Mouse (Mus musculus) C2C12 (cell line): ENCODE measurements around the gene Atic.
A peak's percentile ranks its signal among the peaks of the same experiment; 100 is the strongest.

Experiments
- CEBPB ChIP-seq: IDR thresholded peaks from one replicate; pipeline ENCODE4 v1.6.1; 2011; ENCODE audit warnings: low read depth, mild to moderate bottlenecking, control low read depth, moderate library complexity
- CTCF ChIP-seq: IDR thresholded peaks from one replicate; pipeline ENCODE4 v1.5.1; 2011; ENCODE audit not compliant: control insufficient read depth, insufficient read depth, insufficient read length
- FOSL1 ChIP-seq: IDR thresholded peaks from one replicate; pipeline ENCODE4 v1.8.0; 2011; ENCODE audit warnings: mild to moderate bottlenecking, low read length; ENCODE audit not compliant: poor library complexity, insufficient read depth, severe bottlenecking
- MAX ChIP-seq: IDR thresholded peaks from one replicate; pipeline ENCODE4 v1.6.1; 2011; ENCODE audit warnings: mild to moderate bottlenecking, control low read depth
- MYOD1 ChIP-seq: IDR thresholded peaks from one replicate; pipeline ENCODE4 v1.6.1; 2011; ENCODE audit warnings: low read depth; ENCODE audit not compliant: control insufficient read depth, insufficient read length
- MYOG ChIP-seq: IDR thresholded peaks from one replicate; pipeline ENCODE4 v1.6.1; 2011; ENCODE audit not compliant: control insufficient read depth, insufficient read length; ENCODE audit errors: extremely low read depth
- USF1 ChIP-seq: IDR thresholded peaks from one replicate; pipeline ENCODE4 v1.6.1; 2011; ENCODE audit warnings: low read depth, mild to moderate bottlenecking, control low read depth, moderate library complexity

DNA sequence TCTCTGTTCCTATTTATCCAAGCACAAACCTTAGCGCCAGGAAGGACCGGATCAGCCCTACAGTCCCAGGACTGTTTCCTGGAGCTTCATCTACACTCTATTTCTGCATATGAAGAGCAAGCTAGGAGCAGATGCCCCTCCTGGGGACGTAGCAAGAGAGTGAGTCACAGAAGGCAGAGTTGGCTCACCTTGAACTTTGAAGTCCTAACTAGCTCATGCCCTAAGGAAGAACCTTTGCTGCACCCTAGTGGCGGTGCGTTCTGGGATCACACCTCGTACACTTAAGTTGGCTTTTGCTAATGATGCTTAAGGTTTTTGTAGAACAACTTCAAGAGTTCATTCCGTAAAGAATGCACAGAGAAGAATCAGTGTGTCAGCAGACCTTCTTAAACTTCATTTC, 25.3 kb upstream of the Atic start:
- TF ChIP-seq CTCF = peak; percentile 40
- TF ChIP-seq CEBPB = no peak
- no peak for TF ChIP-seq MAX
- no peak for TF ChIP-seq MYOG
- no peak for TF ChIP-seq MYOD1
- no peak for TF ChIP-seq USF1
- TF ChIP-seq FOSL1 = no peak
